Mouse (Mus musculus) cerebellum, adult 11 months (tissue): Measurements from ENCODE around the gene Tmem131l.

Source experiments
- DNase-seq: peaks from one replicate; pipeline ENCODE4 v3.0.0; 2022

Gene Tmem131l

DNA sequence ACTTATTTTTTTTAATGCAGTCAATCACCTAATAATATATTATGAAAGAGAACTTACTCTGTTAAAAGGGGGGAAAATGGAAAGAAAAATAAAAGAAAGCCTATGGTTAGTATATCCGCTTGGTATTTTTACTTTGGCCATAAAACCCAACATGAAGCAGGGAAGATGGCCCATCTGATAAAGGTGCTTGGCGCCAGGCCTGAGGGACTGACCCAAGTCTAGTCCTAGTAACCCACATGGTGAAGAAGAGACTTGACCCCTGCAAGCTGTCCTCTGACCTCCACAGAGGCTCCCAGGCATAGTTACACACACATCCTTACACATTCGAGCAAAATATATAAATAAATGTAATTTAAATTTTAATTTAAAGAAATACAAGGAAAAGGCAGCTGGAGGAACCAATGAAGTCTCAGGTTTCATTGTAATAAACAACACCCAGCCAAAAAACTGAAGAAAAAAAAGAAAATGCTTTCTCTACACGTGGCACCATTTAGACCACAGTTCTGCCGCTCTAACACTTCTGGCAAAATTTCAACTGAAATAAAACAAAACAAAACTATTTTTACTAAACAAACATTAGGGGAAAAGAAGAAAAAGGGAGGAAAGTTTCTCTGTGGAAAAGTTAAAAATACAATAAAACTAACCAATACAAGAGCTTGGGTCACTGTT, 28.8 kb downstream of the Tmem131l start:
- DNase-seq: no peak

GRCm38 (mm10) chr3:84005989-84006388, 34.0 kb downstream of the Tmem131l start:
- DNase-seq: no peak

GRCm38 (mm10) chr3:84004330-84005090, 35.5 kb downstream of the Tmem131l start:
- no peak for DNase-seq

- no peak for DNase-seq
These were observed 37.4 kb downstream of the Tmem131l start for GRCm38 (mm10) chr3:84002433-84003090.

- DNase-seq: no peak
These were observed 42.4 kb downstream of the Tmem131l start for GRCm38 (mm10) chr3:83997563-83997962.

GRCm38 (mm10) chr3:83997036-83997435, 42.9 kb downstream of the Tmem131l start:
- no peak for DNase-seq

DNA sequence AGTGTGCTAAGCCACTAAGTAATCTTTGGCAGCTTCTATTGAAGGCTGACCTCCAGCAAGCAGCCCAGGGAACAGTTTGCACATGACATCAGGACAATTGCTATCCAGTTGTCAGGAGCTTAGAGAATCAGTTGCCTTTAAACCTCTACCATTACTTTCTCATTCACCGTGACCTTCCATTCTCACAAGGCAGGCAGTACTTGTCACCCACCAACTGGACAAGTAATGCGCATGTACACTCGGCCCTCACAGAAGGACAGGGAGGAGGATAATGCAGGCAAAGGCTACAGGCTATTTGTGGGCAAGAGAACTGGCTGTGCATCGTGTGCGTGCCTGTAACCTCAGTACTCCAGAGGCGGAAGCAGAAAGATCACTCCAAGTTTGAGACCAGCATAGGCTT, 43.9 kb downstream of the Tmem131l start:
- DNase-seq: no peak

GRCm38 (mm10) chr3:83995254-83995830, 44.6 kb downstream of the Tmem131l start:
- DNase-seq: peak; percentile 17

GRCm38 (mm10) chr3:83994217-83994839, 45.6 kb downstream of the Tmem131l start:
- DNase-seq: no peak

DNA sequence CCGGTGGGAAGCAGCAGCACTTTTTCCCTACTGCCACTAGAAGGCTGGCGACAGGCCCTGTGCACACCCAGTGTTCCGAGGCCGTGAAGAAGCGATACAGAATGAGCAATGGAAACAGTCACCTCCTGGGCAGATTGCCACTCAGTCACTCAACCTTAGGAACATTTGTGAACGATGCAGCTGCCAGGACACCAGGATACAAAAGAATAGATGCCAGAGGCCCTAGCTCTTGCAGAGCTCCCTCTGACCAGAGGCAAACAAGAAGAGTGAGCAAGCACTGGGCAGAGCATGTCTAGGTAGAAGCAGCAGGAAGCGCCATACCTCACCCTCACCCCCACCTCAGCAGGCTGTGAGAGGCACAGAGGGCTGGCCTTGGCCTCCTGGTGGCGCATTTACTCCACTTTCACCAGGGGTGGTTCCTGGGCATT, 46.9 kb downstream of the Tmem131l start:
- peak; percentile 41 for DNase-seq

- no peak for DNase-seq
These were observed 48.1 kb downstream of the Tmem131l start for GRCm38 (mm10) chr3:83991691-83992524.

DNA sequence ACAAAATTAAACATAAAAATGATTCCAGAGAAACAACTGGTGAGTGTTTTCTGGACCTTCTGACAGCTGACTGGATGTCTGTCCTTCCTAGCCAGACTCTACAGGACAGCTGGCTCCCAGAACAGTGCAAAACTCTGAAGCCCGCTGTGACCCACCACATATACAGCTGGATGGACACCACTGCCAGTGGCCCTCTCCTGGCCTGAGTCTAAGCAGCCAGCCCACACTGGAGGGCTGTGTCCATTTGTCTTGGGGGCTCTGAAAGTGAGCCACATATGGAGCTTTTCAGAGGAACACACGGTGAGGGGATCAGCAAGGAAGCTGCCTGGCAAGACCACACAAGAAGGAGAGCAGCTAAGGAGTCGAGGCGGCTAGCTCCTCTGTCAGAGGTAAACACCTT, 51.8 kb downstream of the Tmem131l start:
- DNase-seq: no peak

DNA sequence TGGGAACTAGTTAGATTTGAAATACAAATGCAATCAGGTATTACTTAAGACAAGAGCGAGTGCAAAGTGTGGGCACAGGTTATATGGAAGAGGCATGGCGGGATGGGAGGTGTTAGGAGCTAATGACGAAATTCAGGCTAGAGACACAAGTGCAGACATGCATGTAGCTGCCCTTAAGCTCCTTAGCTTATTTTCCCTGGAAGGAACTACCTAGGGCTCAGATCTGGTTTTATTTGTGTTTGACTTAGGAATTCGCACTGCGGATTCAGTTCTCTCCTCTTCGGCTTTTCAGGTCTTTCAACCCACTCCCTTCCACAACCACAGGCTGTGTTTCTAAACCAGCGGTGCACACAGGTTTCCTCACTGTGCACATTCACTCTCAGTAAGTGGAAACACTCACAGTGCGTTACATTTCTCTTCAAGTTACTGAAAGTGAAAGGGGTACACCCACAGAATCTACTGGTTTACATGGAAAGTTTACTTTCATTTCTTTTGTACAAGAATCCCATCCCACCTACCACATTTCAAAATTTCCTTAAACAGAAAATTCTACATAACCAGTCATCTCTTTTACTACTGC, 52.4 kb downstream of the Tmem131l start:
- DNase-seq: no peak

- DNase-seq: no peak
These were observed 53.2 kb downstream of the Tmem131l start for GRCm38 (mm10) chr3:83986740-83987139.

GRCm38 (mm10) chr3:83985426-83985825, 54.5 kb downstream of the Tmem131l start:
- DNase-seq: no peak

DNA sequence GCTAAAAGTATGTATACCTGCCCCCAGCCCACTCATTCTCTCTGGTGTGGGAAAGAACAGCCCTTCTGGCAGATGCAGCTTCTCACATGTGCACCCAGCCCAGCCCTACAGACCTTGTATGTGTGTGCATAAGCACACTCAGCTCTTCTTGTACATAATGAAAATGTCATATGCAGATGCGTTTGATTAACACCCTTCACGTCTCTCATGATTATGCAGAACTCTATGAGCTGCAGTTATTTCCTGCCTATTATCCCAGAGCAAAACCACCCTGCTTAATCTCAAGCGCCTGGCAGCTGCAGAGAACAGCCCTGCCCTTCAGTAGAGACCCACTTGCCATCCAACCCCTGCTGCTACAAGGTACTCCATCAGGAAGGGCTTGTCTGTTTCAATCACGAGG, 55.6 kb downstream of the Tmem131l start:
- DNase-seq: no peak

DNA sequence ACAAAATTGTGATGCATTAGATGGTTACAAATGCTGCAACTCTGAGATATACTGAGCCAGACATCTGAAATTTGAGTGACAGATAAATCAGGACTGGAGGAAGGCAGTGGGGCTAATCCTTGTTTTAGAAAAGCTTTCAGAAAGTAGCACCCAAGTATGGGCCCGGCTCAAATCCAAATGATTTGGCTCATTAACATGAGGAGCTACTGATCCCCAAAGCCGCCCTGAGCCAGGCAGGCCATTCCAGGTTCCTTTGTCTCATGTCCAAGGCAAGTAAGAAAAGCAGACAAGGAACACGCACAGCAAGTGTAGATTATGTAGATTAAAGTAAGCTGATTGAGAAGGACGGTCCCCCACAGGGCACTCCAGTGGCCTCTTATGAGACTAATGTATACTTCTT, 57.2 kb downstream of the Tmem131l start:
- DNase-seq: no peak

DNA sequence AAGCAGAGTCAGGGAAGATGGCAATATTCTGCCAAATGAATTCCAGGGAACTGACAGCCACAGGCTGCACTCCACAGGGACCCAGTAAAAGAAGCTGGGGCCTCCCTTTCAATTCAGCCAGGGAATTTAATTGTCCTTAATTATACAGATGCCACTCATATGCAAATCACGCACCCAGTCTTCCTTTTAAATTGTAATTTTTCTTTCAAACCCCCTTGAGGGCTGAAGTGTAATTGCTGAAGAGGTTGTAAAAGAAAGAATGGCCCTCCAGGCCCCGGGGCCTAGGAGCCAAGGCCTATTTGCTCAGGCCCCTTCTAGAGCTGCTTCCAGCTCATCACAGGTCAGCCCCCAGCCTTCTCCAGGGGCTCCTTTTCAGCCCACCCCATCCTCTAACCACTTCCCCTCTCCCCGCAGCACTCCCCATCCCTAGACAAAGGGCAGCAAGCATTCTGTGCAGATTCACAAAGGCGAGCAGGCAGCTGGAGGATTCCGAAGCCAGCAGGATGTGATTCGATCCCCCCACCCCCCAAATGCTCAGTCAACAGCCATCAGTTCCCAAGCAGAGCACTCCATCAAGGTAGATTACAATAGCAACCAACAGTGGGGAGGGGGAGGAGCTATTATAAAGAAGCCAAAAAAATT, 59.6 kb downstream of the Tmem131l start:
- no peak for DNase-seq

GRCm38 (mm10) chr3:83978497-83979410, 61.2 kb downstream of the Tmem131l start:
- DNase-seq: no peak

- no peak for DNase-seq
These were observed 62.2 kb downstream of the Tmem131l start for GRCm38 (mm10) chr3:83977817-83978216.
